Mouse (Mus musculus): Measurements from ENCODE around the gene Zbtb48.

GRCm38 (mm10) chr4:151995371-151996172, 31.9 kb downstream of the Zbtb48 start:
- TF ChIP-seq POLR2A (IDR thresholded peaks at IDR 0.05; ENCODE audit: control insufficient read depth in 1 of 2, insufficient read depth in 1 of 2, low read depth in 1 of 2, low read length in 2 of 2, poor library complexity in 1 of 2) (no peak; a peak in 1 of 4 replicates), POLR2AphosphoS5 (IDR thresholded peaks at IDR 0.05; ENCODE audit: borderline replicate concordance, low read depth, low read length) (no peak), MAZ (IDR thresholded peaks at IDR 0.05; ENCODE audit: low read depth, low read length) (no peak), POLR2AphosphoS2 (IDR thresholded peaks at IDR 0.05; ENCODE audit: low read length) (no peak), MAFK (IDR thresholded peaks at IDR 0.05; ENCODE audit: borderline replicate concordance, low read depth, low read length) (no peak), CTCF (IDR thresholded peaks at IDR 0.05 in 2 of 3, conservative IDR thresholded peaks at IDR 0.05 in 1 of 3; ENCODE audit: control insufficient read depth in 1 of 3, insufficient read depth in 1 of 3, low read depth in 2 of 3, low read length in 3 of 3, poor library complexity in 1 of 3, severe bottlenecking in 1 of 3) (no peak), CHD2 (IDR thresholded peaks at IDR 0.05; ENCODE audit: low read length) (no peak), E2F4 (IDR thresholded peaks at IDR 0.05; ENCODE audit: borderline replicate concordance, low read depth, low read length) (peak; percentile 54; the same call in 1 of the 2 replicates), EP300 (IDR thresholded peaks at IDR 0.05; ENCODE audit: low read depth in 1 of 2, low read length in 2 of 2) (no peak), HCFC1 (IDR thresholded peaks at IDR 0.05; ENCODE audit: low read depth, low read length) (no peak), MEF2A (IDR thresholded peaks at IDR 0.05; ENCODE audit: extremely low read depth, insufficient replicate concordance, low read depth, low read length, poor library complexity, severe bottlenecking) (no peak), MAX (IDR thresholded peaks at IDR 0.05; ENCODE audit: low read length) (no peak), TCF12 (IDR thresholded peaks at IDR 0.05; ENCODE audit: low read depth, low read length) (no peak)
